Mouse (Mus musculus): ENCODE data around the gene Peli2.

DNA sequence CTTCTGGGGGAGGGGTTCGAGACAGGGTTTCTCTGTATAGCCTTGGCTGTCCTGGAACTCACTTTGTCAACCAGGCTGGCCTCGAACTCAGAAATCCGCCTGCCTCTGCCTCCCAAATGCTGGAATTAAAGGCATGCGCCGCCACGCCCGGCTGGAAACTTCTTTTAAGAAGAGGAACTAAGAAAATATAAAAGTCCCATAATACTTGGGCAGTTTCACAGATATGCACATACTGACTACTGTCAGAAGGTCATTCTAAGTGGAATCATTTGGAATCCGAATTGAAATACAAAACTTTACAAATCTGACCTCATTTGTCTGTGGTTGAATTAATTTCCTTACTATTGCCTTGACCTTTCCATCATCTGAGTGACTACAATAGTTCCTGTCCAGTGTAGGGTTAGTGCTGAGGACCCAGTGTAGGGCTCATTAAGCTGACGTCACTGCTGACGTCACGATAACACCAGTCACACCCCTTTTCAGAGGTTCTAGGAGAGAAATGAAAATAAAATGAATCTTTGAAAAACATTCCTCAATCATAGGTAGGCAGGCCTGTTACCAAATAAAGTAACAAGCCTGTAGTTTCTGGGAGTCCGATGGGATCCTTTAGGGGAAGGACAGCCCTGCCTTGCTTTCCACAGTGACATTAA, 209.2 kb downstream of the Peli2 start:
- TF ChIP-seq CTCF (IDR thresholded peaks at IDR 0.05; ENCODE audit: control insufficient read depth, insufficient read depth, low read length), result no peak
- TF ChIP-seq POLR2A (IDR thresholded peaks at IDR 0.05; ENCODE audit: borderline replicate concordance, control insufficient read depth, low read depth, low read length), result no peak

Measured in bone marrow, adult 2 months (tissue).